Mouse (Mus musculus) megakaryocyte progenitor cell, adult 5-6 weeks (primary cell): ENCODE results near the gene St3gal4. TPM values are rescaled to one million over a fixed set of nuclear protein-coding genes. Genes with fewer than 3 reads are reported as not detected.

Source experiments
- ATAC-seq: replicated peaks from 2 replicates; pipeline ENCODE4 v1.8.0; 2016; ENCODE audit warnings: mild to moderate bottlenecking, moderate TSS enrichment, inconsistent platforms; ENCODE audit not compliant: poor library complexity
- total RNA-seq, 2 experiments: library from RNA; stranded (forward) in 1 of 2; stranded (reverse) in 1 of 2; fragments of 157-497, 149-512 nt in 1 of 2; fragments of 200-1000 nt in 1 of 2; gene quantifications; 2 replicates each; pipeline versions ENCODE4 v1.2.3 to v1.2.4; 2015 to 2017

St3gal4 gene
- total RNA-seq, 2 experiments from 2014 or later = 34.6 to 38.1 TPM

DNA sequence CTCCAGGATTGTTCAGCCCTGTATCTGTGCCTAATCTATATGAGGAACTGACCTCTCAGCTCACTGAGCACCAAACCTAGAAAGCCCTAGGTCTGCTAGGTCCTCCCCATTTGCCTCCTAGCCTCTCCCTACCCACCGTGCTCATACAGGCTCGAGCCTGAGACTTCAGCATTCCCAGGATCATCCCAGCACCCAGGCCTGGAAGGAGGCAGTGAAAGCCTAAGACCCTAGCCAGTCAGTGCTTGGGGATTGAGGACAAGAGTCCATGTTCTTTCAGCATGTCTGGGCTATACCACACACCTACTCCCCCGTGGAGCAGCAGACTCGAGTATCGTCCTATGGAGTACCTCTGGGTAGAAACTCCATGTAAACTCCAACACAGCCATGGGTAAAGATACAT, 11.7 kb downstream of the St3gal4 start:
- ATAC-seq = no peak

DNA sequence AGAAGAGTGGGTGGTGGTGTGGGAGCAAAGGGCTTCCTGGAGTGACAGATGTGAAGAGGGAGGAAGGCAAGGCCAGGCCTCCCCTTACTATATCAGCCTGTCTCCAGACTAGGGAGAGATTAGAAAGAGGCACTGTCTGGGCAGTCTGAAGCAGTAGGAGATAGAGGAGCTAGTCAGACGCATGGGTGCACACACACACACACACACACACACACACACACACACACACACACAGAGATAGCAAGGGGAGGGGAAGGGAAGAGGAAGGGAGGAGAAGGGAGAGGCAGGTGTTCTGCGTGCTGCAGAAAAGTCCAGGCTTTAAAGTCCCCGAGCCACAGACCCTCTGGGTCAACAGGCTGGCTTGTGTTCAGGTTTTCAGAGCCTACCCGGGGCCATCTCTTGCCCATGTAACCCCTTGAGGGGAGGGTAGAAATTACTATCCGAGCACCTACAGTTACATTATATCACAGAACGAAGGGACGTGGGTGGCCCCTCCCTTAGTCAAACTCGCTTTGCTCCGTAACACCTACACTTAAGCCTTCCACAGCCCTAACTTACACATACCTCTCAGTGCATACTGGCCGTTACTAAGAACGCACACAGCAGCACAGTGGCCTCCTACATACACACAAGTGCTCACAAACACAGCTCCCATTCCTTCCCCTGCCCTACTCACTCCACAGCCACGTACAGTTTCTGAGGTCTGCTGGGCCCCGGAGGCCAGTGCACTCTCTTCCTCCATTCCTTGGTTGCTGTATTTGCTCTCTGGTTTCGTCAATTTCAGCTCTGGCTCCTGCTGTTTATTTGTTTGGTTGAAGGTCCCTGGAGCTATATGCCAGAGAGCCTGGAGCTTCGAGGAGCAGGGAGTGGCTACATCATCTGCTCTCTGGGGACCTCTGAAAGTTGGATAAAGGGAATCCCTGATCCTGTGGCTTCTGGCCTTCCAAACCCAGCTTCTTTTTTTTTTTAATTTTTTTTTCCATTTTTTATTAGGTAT, 12.9 kb downstream of the St3gal4 start:
- ATAC-seq = peak; percentile 75

DNA sequence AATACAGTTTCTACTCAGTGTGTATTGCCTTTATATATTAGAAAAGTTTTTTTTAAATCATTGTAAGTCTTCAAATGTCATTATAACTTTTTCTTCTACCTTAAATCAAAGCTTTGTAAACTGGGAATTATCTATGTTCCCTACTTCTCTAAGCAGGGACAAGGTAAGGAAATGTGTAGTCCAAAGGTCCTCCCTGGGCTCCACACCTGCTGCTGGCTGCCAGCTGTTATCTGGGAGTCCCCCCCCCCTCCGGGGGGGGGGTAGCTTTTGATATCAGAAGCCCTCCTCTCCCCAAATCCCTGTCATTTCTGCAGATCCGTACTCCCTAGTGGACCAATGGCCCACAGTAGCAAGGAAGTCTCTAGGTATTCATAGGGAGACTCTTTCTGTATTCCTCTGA, 13.6 kb downstream of the St3gal4 start:
- ATAC-seq = no peak

DNA sequence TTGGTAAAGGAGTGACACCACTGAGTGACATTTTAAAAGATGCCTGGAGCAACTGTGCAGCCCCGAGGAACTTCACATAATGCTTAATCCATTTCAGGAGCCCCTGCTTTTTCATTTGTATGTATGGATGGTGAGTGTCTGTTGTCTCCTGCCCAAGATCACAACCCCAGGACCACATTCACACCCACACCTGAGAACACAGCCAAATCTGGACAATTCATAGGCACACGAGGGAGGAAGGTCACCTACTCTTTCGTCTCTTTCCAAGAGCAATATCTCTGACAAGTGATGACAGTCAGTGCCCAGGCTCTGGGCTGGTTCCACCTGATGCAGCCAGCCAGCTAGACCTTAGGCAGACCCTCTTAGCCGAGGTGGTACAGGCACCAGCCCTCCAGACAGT, 14.4 kb downstream of the St3gal4 start:
- ATAC-seq = no peak

DNA sequence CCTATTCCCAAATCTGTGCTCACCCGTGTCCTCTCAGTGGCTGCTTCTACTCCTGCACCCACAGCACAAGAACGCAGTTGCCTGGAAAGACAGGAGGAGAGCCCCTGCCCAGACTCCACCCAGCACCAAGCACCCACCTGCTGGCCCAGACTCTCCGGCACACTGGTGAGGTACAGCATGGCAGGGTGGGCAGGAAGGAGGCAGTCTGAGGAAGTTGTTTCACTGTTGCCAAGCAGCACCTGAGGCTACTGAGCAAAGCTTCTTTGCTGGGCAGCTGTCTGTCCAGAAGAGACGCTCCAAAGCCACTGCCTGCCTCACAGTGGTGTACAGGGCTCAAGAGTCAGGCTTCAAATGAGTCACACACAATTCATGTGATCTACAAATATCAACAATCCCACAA, 20.3 kb downstream of the St3gal4 start:
- ATAC-seq = peak; percentile 21

DNA sequence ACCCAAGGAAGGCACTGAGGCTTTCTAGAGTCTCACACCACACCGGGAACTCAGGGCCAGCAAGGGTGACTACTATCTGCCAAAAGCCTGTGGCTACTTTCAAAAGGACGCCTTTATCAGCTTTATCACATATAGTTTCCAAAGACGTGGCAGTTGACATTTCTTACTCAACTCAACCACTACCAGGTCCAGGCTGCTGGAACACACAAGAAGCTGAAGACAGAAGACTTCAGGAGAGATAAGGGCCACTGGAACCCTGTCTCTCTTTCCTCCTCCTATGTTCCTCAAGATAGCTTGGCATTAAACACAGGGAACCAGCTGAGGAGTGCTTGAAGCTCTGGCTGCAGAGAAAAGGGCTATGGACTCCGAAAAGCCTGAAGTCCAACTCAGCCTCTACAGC, 21.2 kb downstream of the St3gal4 start:
- ATAC-seq = peak; percentile 68

DNA sequence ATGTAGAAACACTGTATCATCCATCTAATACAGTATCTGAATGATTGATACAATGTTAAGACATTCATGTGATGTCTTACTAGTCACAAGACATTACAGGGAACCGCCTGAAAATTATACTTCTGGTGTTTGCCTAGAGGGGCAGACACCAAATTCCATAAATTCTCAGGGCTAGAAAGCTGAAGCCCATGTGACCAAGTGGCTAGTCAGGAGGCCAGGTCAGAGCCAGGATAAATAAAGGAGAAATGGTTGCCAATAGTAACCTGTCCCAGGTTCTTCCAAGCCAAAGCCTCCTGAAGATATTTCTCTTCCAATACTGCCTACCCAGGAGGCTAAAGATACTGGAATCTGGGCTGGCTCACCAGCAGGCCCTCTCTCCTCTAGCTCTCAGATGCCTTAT, 23.3 kb downstream of the St3gal4 start:
- ATAC-seq = no peak

DNA sequence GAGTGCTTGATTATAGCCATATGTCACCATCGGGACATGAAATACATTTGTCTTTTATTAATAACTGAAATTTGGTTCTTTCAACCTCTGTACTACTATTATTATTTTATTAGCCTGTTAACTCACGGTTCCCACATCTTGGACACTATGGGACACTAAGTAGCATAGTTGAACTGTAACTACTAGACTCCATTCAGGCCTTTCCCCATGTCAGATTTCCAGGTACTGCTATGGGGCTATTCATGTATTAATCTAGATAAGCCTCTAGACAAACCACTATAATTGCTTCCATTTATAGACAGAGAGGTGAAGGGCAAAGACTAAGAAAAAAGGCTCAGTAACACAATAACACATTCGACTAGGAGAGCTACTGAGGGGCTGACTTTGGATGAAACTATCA, 25.7 kb downstream of the St3gal4 start:
- ATAC-seq = no peak

DNA sequence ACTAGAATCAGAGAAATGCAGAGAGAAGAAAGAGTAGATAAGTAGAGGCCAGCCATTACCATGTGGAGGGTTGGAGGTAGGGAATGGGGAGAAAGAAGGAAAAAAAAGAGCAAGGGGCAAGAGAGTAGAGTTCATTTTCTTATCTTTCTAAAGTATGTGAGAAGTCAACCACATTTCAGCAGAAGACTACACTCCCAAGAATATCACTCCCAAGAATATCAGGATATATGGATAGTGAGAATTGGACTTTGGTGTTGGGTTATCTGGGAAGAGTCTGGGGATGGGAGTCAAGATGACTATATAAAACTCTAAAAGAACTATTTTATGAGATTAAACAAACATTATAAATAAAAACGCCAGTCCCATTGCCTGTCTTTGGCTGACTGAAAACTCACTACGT, 26.2 kb downstream of the St3gal4 start:
- ATAC-seq = no peak

DNA sequence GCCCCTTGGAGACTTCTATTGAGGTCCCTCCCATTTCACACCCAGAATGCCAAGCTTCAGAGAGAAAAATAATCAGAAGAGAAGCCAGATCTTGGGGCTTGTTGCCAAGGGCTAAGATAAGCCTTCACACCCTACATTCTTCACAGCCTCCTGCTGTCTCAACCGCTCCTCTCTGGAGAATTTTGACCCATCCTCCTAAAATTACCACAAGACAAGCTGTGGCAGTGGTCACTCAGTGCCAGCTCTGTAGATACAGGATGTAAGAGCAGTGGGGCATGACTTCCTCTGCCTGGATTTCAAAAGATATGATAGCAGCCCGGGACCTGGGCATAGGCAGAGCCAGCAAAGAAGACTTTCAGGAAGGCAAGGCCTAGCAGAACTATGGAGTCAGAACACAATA, 57.6 kb downstream of the St3gal4 start:
- peak; percentile 58 for ATAC-seq

DNA sequence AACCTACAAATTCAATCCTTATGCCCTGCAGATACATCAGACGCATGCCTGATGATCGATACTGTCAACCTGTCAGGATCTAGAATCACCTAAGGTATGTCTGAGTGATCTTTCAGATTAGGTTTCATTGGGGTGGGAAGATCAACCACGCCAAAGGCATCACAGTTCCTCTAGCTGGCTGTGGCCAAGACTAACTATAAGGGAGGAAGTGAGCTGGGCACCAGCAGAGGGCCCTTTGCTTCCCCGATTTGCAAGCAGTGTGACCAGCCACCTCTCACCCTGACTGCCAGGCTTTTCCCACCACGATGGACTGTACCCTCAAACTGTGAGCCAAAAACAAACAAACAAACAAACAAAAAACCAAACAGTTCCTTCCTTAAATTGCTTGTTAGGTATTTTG, 59.2 kb downstream of the St3gal4 start:
- ATAC-seq = peak; percentile 46

DNA sequence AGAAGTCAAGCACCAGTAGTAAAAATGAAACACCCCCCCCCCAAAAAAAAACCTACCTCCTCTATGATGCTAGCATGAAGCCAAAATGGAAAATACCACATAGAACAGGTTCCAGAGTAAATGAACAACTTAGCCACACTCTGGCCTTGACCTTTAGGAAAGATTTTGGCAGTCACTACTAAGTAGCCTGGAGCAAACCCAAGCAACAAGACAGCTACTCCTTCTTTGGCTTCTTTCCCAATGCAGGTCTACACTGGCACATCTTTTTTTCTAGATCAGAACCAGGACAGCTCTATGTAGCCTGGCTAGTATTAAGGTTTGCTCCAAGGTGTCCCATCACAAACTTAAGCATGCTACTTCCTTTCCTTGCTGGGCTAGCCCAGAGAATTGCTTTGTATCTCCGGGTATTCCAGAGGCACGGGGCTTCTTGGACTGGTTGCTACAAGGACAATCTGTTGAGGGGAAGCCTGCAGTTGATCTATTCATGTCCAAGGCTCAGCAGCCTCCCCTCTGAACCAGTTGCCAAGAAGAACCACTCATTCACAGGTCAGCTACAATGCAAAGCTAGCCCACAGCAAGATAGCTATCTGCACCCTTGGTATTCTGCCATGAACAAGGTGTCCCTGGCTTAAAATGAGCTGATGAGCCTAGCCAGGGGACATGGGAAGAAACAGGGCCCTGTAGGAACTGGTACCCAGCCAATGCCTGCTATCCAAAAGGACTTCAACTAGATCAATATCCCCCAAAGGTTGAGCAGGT, 60.3 kb downstream of the St3gal4 start:
- ATAC-seq = no peak

DNA sequence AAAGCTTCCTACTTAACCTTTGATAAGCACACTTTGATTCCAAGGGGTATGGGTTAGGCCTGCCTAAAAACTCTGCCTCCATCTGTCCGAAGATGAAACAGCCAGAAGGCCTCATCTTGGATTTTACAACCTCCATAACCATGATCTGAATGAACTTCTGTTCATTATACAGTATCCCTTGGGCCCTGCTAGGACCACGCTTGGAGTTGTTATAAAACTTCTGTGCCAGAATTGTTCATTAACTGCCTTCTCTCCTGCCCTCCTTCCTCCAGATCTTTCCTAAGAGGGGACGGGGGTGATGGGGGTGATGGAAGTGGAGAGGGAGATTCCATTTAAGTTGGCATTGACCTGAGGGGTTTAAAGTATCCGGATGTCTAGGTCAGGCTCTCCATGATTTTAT, 60.9 kb downstream of the St3gal4 start:
- no peak for ATAC-seq

DNA sequence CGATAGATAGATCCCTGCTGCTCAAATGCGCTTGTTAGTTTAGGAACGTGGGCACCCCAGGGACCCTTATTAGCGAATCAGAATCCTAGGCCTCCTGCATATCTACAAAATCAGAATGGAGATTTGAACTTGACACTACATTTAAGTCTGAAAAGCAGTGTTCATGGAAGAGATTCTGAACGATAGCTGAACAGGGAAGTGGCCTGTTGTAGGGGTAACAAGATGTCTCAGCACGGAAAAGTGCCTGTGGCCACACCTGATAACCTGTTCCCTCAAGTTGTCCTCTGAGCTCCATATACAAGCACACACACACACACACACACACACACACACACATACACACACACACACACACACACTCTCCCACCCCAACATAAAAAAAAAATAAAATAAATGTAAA, 61.4 kb downstream of the St3gal4 start:
- ATAC-seq = no peak

DNA sequence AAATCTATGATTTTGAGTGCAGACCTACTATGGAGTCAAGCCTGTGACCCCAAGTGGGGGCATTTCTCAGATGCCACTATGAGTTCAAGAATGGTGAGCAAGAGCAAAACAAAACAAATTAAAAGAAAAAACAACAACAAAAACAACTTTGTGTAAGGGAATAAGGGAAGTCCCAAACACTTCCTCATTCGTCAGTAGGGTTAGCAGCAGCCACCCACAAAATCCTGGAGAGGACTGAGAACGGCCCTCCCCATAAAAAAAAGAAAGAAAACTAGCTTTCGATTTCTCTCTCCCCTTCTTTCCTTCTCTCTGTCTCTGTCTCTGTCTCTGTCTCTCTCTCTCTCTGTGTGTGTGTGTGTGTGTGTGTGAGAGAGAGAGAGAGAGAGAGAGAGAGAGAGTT, 62.5 kb downstream of the St3gal4 start:
- peak; percentile 35 for ATAC-seq

DNA sequence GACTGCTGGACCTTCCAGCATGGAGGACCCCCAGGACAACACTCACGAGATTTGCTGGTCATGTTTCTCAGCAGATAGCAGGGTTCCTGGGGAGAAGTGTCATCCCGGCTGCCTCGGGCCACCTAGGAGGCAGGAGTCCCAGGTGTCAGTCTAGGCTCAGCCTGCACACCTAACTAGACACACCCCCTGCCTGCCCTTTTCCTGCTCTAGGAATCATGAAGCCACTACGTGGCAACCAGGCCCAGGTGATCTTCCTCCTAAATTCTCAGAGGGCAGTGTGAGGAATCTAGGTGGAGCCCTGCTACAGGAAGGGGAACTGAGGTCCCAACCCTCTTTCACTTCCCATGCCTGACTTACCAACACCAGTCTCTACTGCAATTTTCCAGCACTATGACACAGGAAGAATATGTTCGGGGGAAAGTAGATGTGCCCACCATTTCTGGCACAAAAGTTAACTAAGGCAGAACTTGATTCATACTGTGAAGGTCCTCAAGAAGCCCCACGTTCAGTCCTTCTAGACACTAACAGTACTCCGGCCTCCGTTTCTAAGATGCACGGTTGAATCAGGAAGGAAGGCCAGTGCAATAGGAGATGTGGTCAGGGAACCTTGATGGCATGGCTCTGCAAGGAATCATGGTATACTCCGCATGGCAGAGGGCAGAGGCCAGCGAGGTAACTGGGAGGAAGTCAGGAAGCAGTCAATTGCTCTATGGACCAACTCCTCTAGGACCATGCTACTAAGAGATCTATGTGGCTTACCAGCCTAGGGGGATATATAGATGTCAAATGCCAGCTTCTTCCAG, 63.3 kb downstream of the St3gal4 start:
- ATAC-seq = peak; percentile 68

DNA sequence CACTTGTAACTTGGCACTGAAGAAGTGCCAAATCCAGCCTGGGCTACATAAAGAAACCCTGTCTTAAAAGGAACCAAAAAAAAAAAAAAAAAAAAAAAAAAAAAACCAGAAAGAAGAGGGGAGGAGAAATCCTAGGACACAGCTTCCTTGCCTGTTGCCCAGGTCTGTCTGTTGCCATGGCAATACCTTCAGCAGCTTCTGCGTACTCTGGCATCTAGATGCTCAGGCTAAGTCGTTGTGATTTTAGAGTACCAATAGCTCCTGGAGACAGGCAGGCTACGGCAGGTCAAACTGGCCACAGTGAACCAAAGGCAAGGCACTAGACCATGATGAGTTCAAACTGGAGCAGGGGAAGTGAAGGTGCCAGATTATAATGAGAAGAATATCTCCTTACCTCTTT, 65.4 kb downstream of the St3gal4 start:
- no peak for ATAC-seq

DNA sequence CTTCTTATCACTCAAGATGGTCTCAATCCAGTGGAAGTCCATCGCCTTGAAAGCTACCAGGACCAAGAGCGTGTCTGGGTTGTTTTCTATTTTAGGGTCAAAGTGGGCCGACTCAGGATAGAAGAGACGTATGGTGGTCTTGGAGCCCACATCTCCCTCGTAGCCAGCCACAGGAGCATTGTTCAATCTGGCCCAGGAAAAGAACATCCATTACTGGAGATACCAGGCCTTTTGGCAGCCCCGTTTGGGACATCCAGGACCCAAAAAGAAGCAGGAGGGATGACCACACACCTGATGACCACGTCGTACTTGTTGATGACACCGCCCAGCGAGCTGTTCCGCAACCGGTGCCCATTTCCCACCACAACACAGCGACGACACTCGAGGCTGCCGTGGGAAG, 66.0 kb downstream of the St3gal4 start:
- no peak for ATAC-seq

DNA sequence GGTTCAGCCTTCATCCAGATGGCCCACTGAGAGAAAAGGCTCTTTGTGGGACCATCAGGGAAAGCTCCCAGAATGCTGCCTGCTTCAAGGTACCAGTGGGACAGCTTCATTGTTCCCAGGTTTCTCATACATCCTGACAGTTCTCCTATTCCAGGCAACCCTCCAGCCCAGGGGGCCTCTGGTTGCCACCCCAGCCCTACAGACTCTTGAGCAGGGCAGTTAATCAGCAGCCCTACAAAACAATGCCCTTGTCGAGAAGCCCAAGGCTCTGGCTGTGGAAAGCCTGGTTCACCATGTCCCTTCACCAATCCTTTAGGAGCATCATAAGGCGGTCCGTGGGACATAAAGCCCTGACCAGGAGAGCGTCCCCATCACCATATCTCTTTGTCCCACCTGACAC, 66.4 kb downstream of the St3gal4 start:
- ATAC-seq = no peak

DNA sequence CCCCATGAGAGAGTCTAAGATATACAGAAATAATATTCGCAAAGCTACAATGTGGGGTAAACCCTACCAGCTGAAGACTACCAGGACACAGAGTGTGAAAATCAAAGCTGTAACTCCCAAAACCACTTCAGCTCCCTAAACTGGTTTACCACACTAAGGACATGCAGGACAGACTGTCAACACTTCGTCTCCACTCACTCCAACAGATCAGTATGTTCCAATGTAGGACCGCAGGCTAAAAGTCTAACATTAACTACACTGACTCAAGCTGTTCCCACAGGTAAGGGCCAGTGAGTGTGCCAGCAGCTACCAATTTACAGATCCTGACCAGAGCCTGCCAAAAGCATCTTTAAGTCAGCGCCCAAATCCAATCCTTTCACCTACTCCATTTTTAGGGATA, 67.4 kb downstream of the St3gal4 start:
- no peak for ATAC-seq
